Mouse (Mus musculus) yolk sac, embryonic 10.5 days (tissue): ENCODE data around the gene Fbxo34.
"Not testable (repeated sequence)": the region's sequence is repeated elsewhere in the genome, so short reads cannot be mapped to it uniquely, and the experiment has no call there.

Source experiments
- DNase-seq: peaks from one replicate; pipeline ENCODE4 v3.0.0-alpha.2; 2017; ENCODE audit warnings: low spot score

Fbxo34 gene

GRCm38 (mm10) chr14:47518619-47519018 is 68.4 kb downstream of the Fbxo34 start:
- no peak for DNase-seq

GRCm38 (mm10) chr14:47520751-47521449 is 70.7 kb downstream of the Fbxo34 start:
- DNase-seq, result no peak

- no peak for DNase-seq
These were observed 71.4 kb downstream of the Fbxo34 start for GRCm38 (mm10) chr14:47521609-47522008.

GRCm38 (mm10) chr14:47522301-47522700 is 72.1 kb downstream of the Fbxo34 start:
- DNase-seq, result no peak

GRCm38 (mm10) chr14:47525374-47525773 is 75.2 kb downstream of the Fbxo34 start:
- DNase-seq, result no peak

GRCm38 (mm10) chr14:47525861-47526260 is 75.6 kb downstream of the Fbxo34 start:
- no peak for DNase-seq

- no peak for DNase-seq
These were observed 77.6 kb downstream of the Fbxo34 start for GRCm38 (mm10) chr14:47527833-47528232.

GRCm38 (mm10) chr14:47528293-47528692 is 78.1 kb downstream of the Fbxo34 start:
- DNase-seq, result no peak

GRCm38 (mm10) chr14:47529019-47529418 is 78.8 kb downstream of the Fbxo34 start:
- DNase-seq, result no peak

- not testable (repeated sequence) for DNase-seq
These were observed 79.4 kb downstream of the Fbxo34 start for GRCm38 (mm10) chr14:47529592-47529991.

GRCm38 (mm10) chr14:47532496-47532895 is 82.3 kb downstream of the Fbxo34 start:
- DNase-seq, result no peak

- peak; percentile 85 for DNase-seq
These were observed 83.3 kb downstream of the Fbxo34 start for GRCm38 (mm10) chr14:47533365-47534175.

- DNase-seq, result no peak
These were observed 83.9 kb downstream of the Fbxo34 start for GRCm38 (mm10) chr14:47534176-47534525.

- peak; percentile 31 for DNase-seq
These were observed 84.9 kb downstream of the Fbxo34 start for GRCm38 (mm10) chr14:47535096-47535495.

- DNase-seq, result no peak
These were observed 91.2 kb downstream of the Fbxo34 start for GRCm38 (mm10) chr14:47541325-47541948.

GRCm38 (mm10) chr14:47542283-47542682 is 92.1 kb downstream of the Fbxo34 start:
- no peak for DNase-seq

GRCm38 (mm10) chr14:47544286-47544685 is 94.1 kb downstream of the Fbxo34 start:
- no peak for DNase-seq

- DNase-seq, result no peak
These were observed 94.7 kb downstream of the Fbxo34 start for GRCm38 (mm10) chr14:47544877-47545276.

- no peak for DNase-seq
These were observed 101.4 kb downstream of the Fbxo34 start for GRCm38 (mm10) chr14:47551668-47552067.

- DNase-seq, result no peak
These were observed 103.2 kb downstream of the Fbxo34 start for GRCm38 (mm10) chr14:47553380-47553779.

GRCm38 (mm10) chr14:47554236-47554635 is 104.0 kb downstream of the Fbxo34 start:
- DNase-seq, result no peak

GRCm38 (mm10) chr14:47555225-47555624 is 105.0 kb downstream of the Fbxo34 start:
- DNase-seq, result no peak

GRCm38 (mm10) chr14:47560714-47561113 is 110.5 kb downstream of the Fbxo34 start:
- DNase-seq, result peak; percentile 71
